Mouse (Mus musculus): ENCODE results near the gene Mc3r. TPM values are rescaled to one million over a fixed set of nuclear protein-coding genes. Genes with fewer than 3 reads are reported as not detected.
A peak's percentile ranks its signal among the peaks of the same experiment; 100 is the strongest.

Mc3r gene
- total RNA-seq (2022): under 1 TPM in 3 of 4 experiments, not detected in 1; 0.16 to 0.35 (median 0.22) TPM

GRCm38 (mm10) chr2:172248106-172248764, at the start of gene Mc3r:
Gene Mc3r, plus strand, starts transcription at chr2:172248492.
- DNase-seq (ENCODE audit: low spot score in 2 of 2): peak in 1 of 2 experiments; percentile 57

GRCm38 (mm10) chr2:172201998-172202780, 46.1 kb upstream of the Mc3r start:
- no peak for DNase-seq (ENCODE audit: low spot score in 2 of 2)

GRCm38 (mm10) chr2:172207003-172207402, 41.3 kb upstream of the Mc3r start:
- DNase-seq (ENCODE audit: low spot score in 2 of 2): peak; percentile 57 to 92

GRCm38 (mm10) chr2:172213480-172213879, 34.8 kb upstream of the Mc3r start:
- no peak for DNase-seq (ENCODE audit: low spot score in 2 of 2)

- DNase-seq (ENCODE audit: low spot score in 2 of 2): no peak
Observed at GRCm38 (mm10) chr2:172214336-172214735, 34.0 kb upstream of the Mc3r start.

GRCm38 (mm10) chr2:172215508-172216162, 32.7 kb upstream of the Mc3r start:
- DNase-seq (ENCODE audit: low spot score in 2 of 2): peak in 1 of 2 experiments; percentile 40

- no peak for DNase-seq (ENCODE audit: low spot score in 2 of 2)
Observed at GRCm38 (mm10) chr2:172216163-172216915, 32.0 kb upstream of the Mc3r start.

- DNase-seq (ENCODE audit: low spot score in 2 of 2): no peak
Observed at GRCm38 (mm10) chr2:172217886-172218285, 30.4 kb upstream of the Mc3r start.

GRCm38 (mm10) chr2:172219186-172219585, 29.1 kb upstream of the Mc3r start:
- DNase-seq (ENCODE audit: low spot score in 2 of 2): no peak

GRCm38 (mm10) chr2:172221656-172222393, 26.5 kb upstream of the Mc3r start:
- peak; percentile 17 to 67 for DNase-seq (ENCODE audit: low spot score in 2 of 2)

GRCm38 (mm10) chr2:172222394-172222785, 25.9 kb upstream of the Mc3r start:
- DNase-seq (ENCODE audit: low spot score in 2 of 2): no peak

- DNase-seq (ENCODE audit: low spot score in 2 of 2): peak; percentile 26 to 28
Observed at GRCm38 (mm10) chr2:172222891-172223290, 25.4 kb upstream of the Mc3r start.

- no peak for DNase-seq (ENCODE audit: low spot score in 2 of 2)
Observed at GRCm38 (mm10) chr2:172223451-172224200, 24.7 kb upstream of the Mc3r start.

GRCm38 (mm10) chr2:172226945-172227344, 21.3 kb upstream of the Mc3r start:
- DNase-seq (ENCODE audit: low spot score in 2 of 2): peak; percentile 56 to 68

- no peak for DNase-seq (ENCODE audit: low spot score in 2 of 2)
Observed at GRCm38 (mm10) chr2:172227808-172228207, 20.5 kb upstream of the Mc3r start.

GRCm38 (mm10) chr2:172229190-172229589, 19.1 kb upstream of the Mc3r start:
- no peak for DNase-seq (ENCODE audit: low spot score in 2 of 2)

- no peak for DNase-seq (ENCODE audit: low spot score in 2 of 2)
Observed at GRCm38 (mm10) chr2:172230126-172230525, 18.2 kb upstream of the Mc3r start.

- DNase-seq (ENCODE audit: low spot score in 2 of 2): no peak
Observed at GRCm38 (mm10) chr2:172238220-172238619, 10.1 kb upstream of the Mc3r start.

- no peak for DNase-seq (ENCODE audit: low spot score in 2 of 2)
Observed at GRCm38 (mm10) chr2:172241031-172241430, 7.3 kb upstream of the Mc3r start.

- no peak for DNase-seq (ENCODE audit: low spot score in 2 of 2)
Observed at GRCm38 (mm10) chr2:172245497-172245896, 2.8 kb upstream of the Mc3r start.
